Mouse (Mus musculus): ENCODE measurements at regions not wholly inside any gene's neighbourhood (a gene's known extent, or its start where the extent isn't known, plus 50 kb on each side); places are given as distances from the start of the nearest gene placed in this dataset.
"Not testable (repeated sequence)": the region's sequence is repeated elsewhere in the genome, so short reads cannot be mapped to it uniquely, and the experiment has no call there.

- DNase-seq (ENCODE audit: low read depth, low spot score): peak; percentile 13
These were observed 142.7 kb upstream of the Gnai1 start for GRCm38 (mm10) chr5:18502831-18503230.

- DNase-seq (ENCODE audit: low read depth, low spot score): no peak
These were observed 134.2 kb upstream of the Gnai1 start for GRCm38 (mm10) chr5:18494305-18494704.

GRCm38 (mm10) chr5:18489709-18490108 lies 129.6 kb upstream of the Gnai1 start:
- DNase-seq (ENCODE audit: low read depth, low spot score): no peak

- DNase-seq (ENCODE audit: low read depth, low spot score): no peak
These were observed 127.1 kb upstream of the Gnai1 start for GRCm38 (mm10) chr5:18487076-18487772.

- DNase-seq (ENCODE audit: low read depth, low spot score): no peak
These were observed 124.2 kb upstream of the Gnai1 start for GRCm38 (mm10) chr5:18484376-18484775.

- DNase-seq (ENCODE audit: low read depth, low spot score): no peak
These were observed 118.3 kb upstream of the Gnai1 start for GRCm38 (mm10) chr5:18478420-18478819.

- no peak for DNase-seq (ENCODE audit: low read depth, low spot score)
These were observed 117.3 kb upstream of the Gnai1 start for GRCm38 (mm10) chr5:18477372-18478017.

GRCm38 (mm10) chr5:18472114-18472513 lies 112.0 kb upstream of the Gnai1 start:
- DNase-seq (ENCODE audit: low read depth, low spot score): no peak

GRCm38 (mm10) chr5:18457771-18458170 lies 97.6 kb upstream of the Gnai1 start:
- no peak for DNase-seq (ENCODE audit: low read depth, low spot score)

GRCm38 (mm10) chr5:18456196-18456595 lies 96.0 kb upstream of the Gnai1 start:
- no peak for DNase-seq (ENCODE audit: low read depth, low spot score)

- not testable (repeated sequence) for DNase-seq (ENCODE audit: low read depth, low spot score)
These were observed 93.0 kb upstream of the Gnai1 start for GRCm38 (mm10) chr5:18452871-18453757.

GRCm38 (mm10) chr5:18449261-18449660 lies 89.1 kb upstream of the Gnai1 start:
- DNase-seq (ENCODE audit: low read depth, low spot score): no peak

GRCm38 (mm10) chr5:18448330-18448670 lies 88.1 kb upstream of the Gnai1 start:
- DNase-seq (ENCODE audit: low read depth, low spot score): no peak

GRCm38 (mm10) chr5:18447665-18448329 lies 87.6 kb upstream of the Gnai1 start:
- DNase-seq (ENCODE audit: low read depth, low spot score): no peak

GRCm38 (mm10) chr5:18445969-18446368 lies 85.8 kb upstream of the Gnai1 start:
- peak; percentile 45 for DNase-seq (ENCODE audit: low read depth, low spot score)

- no peak for DNase-seq (ENCODE audit: low read depth, low spot score)
These were observed 79.8 kb upstream of the Gnai1 start for GRCm38 (mm10) chr5:18439986-18440385.

- no peak for DNase-seq (ENCODE audit: low read depth, low spot score)
These were observed 79.1 kb upstream of the Gnai1 start for GRCm38 (mm10) chr5:18439281-18439680.

GRCm38 (mm10) chr5:18436099-18436748 lies 76.1 kb upstream of the Gnai1 start:
- DNase-seq (ENCODE audit: low read depth, low spot score): no peak

- DNase-seq (ENCODE audit: low read depth, low spot score): no peak
These were observed 74.1 kb upstream of the Gnai1 start for GRCm38 (mm10) chr5:18434245-18434644.

GRCm38 (mm10) chr5:18433287-18433686 lies 73.1 kb upstream of the Gnai1 start:
- DNase-seq (ENCODE audit: low read depth, low spot score): no peak

GRCm38 (mm10) chr5:18425098-18425497 lies 64.9 kb upstream of the Gnai1 start:
- DNase-seq (ENCODE audit: low read depth, low spot score): no peak

All from WW6 (cell line).